Mouse (Mus musculus): ENCODE results near the gene Dnaaf5. TPM values are rescaled to one million over a fixed set of nuclear protein-coding genes. Genes with fewer than 3 reads are reported as not detected.

Gene Dnaaf5
- polyA plus RNA-seq, 1 experiment from 2014 or later: 7.9 TPM

- Histone ChIP-seq H3K36me3 (ENCODE audit: control insufficient read depth, insufficient read depth, low read length) (peaks cover 35% of the 10 kb centered on the region), H3K9ac (ENCODE audit: low read length) (no peak overlapping the region), H3K27me3 (replicated peaks; ENCODE audit: control insufficient read depth, insufficient read depth, low read length) (no peaks in the 10 kb centered on the region), H3K4me1 (replicated peaks; ENCODE audit: control insufficient read depth, insufficient read depth, low read length) (0 out of 2 replicates have a peak, but pooled peaks cover 2% of the 10 kb centered on the region), H3K4me3 (ENCODE audit: low read depth, low read length) (no peak overlapping the region), H3K4me2 (ENCODE audit: low read length) (no peak overlapping the region), H3K9me3 (ENCODE audit: control insufficient read depth, low read length) (no peaks in the 10 kb centered on the region), H3K27ac (ENCODE audit: low read depth) (no peak overlapping the region)
- DNase-seq (ENCODE audit: low spot score) (no peak), ATAC-seq (replicated peaks; ENCODE audit: low FRiP score, low TSS enrichment, low read depth) (no peak)
- WGBS: 83% methylated on average over 3 of the region's 3 CpGs
These were observed 66.8 kb downstream of the Dnaaf5 start for GRCm38 (mm10) chr5:139216774-139217173.

DNA sequence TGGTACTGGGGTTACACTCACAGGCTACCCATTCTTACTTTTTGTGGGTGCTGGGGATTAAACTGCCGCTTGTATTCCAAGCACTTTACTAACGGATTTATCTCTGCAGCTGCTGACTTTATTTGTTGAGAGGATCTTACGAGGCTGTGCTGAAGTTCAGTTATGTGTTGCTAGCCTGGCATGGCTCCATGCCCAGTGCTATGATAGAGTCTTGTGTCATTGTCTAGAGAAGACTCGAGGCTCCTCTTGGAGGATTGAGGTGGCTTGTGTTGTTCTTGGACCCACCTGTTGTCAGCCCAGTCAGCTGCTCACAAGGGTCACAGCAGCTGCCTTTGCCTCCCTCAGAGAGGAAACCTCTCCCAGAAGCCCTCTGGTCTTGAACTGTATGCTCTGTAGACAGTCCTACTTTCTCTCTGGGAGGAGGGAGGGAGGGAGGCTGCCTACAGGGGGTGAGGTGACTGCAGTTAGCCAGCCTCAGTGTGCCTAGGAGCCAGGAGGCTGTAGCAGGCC lies 70.0 kb downstream of the Dnaaf5 start:
- Histone ChIP-seq H3K9me3 (ENCODE audit: control insufficient read depth, low read length) (no peaks in the 10 kb centered on the region), H3K27me3 (replicated peaks; ENCODE audit: control insufficient read depth, insufficient read depth, low read length) (no peaks in the 10 kb centered on the region), H3K4me2 (ENCODE audit: low read length) (no peak overlapping the region), H3K9ac (ENCODE audit: low read length) (no peak overlapping the region), H3K4me1 (replicated peaks; ENCODE audit: control insufficient read depth, insufficient read depth, low read length) (no peaks in the 10 kb centered on the region), H3K27ac (ENCODE audit: low read depth) (no peak overlapping the region), H3K4me3 (ENCODE audit: low read depth, low read length) (no peak overlapping the region), H3K36me3 (ENCODE audit: control insufficient read depth, insufficient read depth, low read length) (peaks cover 64% of the 10 kb centered on the region)
- no peak for ATAC-seq (replicated peaks; ENCODE audit: low FRiP score, low TSS enrichment, low read depth)
- 85% methylated on average over 4 of the region's 4 CpGs for WGBS
- no peak for DNase-seq (ENCODE audit: low spot score)

GRCm38 (mm10) chr5:139220610-139221009 lies 70.6 kb downstream of the Dnaaf5 start:
- H3K4me2 ChIP-seq (ENCODE audit: low read length): no peak overlapping the region
- peaks cover 64% of the 10 kb centered on the region for H3K36me3 ChIP-seq (ENCODE audit: control insufficient read depth, insufficient read depth, low read length)
- no peaks in the 10 kb centered on the region for H3K9me3 ChIP-seq (ENCODE audit: control insufficient read depth, low read length)
- DNase-seq (ENCODE audit: low spot score): no peak
- H3K27ac ChIP-seq (ENCODE audit: low read depth): no peak overlapping the region
- H3K27me3 ChIP-seq (replicated peaks; ENCODE audit: control insufficient read depth, insufficient read depth, low read length): no peaks in the 10 kb centered on the region
- 89% methylated on average over 4 of the region's 4 CpGs for WGBS
- no peak overlapping the region for H3K9ac ChIP-seq (ENCODE audit: low read length)
- no peak overlapping the region for H3K4me3 ChIP-seq (ENCODE audit: low read depth, low read length)
- ATAC-seq (replicated peaks; ENCODE audit: low FRiP score, low TSS enrichment, low read depth): no peak
- no peaks in the 10 kb centered on the region for H3K4me1 ChIP-seq (replicated peaks; ENCODE audit: control insufficient read depth, insufficient read depth, low read length)

DNA sequence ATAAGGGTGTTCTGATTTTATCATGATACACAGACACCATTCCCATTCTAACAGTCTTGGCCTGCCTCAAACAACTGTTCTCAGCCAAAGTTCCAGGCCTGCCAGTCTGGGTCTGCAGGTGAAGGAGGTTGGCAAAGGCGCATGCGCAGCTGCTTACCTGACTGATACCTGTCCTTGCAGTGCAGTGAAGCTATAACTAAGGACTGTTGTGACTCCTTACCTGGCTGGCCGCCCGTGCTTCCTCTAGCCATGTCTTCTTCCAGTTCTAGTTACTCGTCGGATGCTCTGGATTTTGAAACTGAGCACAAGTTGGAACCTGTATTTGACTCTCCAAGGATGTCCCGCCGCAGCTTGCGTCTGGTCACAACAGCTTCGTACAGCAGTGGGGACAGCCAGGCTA lies 73.3 kb downstream of the Dnaaf5 start:
- Histone ChIP-seq H3K4me1 (replicated peaks; ENCODE audit: control insufficient read depth, insufficient read depth, low read length) (no peaks in the 10 kb centered on the region), H3K36me3 (ENCODE audit: control insufficient read depth, insufficient read depth, low read length) (peaks cover 76% of the 10 kb centered on the region), H3K4me3 (ENCODE audit: low read depth, low read length) (no peak overlapping the region), H3K4me2 (ENCODE audit: low read length) (no peak overlapping the region), H3K9ac (ENCODE audit: low read length) (no peak overlapping the region), H3K9me3 (ENCODE audit: control insufficient read depth, low read length) (no peaks in the 10 kb centered on the region), H3K27ac (ENCODE audit: low read depth) (no peak overlapping the region), H3K27me3 (replicated peaks; ENCODE audit: control insufficient read depth, insufficient read depth, low read length) (no peaks in the 10 kb centered on the region)
- ATAC-seq (replicated peaks; ENCODE audit: low FRiP score, low TSS enrichment, low read depth): no peak
- no peak for DNase-seq (ENCODE audit: low spot score)
- WGBS: 95% methylated on average over 10 of the region's 10 CpGs

DNA sequence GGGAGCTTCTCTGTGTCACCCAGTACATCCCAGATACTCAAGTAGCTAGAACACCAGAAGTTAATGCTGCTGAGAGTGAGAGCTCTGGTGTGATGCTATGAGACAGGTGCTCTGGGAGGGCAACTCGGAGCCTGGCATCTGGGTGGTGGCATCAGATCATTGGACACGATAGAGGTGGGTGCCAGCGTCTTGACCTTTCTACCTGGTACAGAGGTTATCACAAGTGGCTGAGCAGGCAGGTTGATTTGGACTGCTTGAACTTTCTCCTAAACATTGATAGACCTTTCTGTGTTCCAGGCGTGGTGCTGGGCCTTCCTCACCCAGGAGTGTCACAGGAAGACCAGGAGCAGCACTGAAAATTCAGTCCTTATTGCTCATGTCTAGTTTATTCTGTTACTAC lies 77.2 kb downstream of the Dnaaf5 start:
- 91% methylated on average over 4 of the region's 4 CpGs for WGBS
- H3K27me3 ChIP-seq (replicated peaks; ENCODE audit: control insufficient read depth, insufficient read depth, low read length): no peaks in the 10 kb centered on the region
- H3K4me3 ChIP-seq (ENCODE audit: low read depth, low read length): no peak overlapping the region
- no peaks in the 10 kb centered on the region for H3K9me3 ChIP-seq (ENCODE audit: control insufficient read depth, low read length)
- ATAC-seq (replicated peaks; ENCODE audit: low FRiP score, low TSS enrichment, low read depth): no peak
- H3K9ac ChIP-seq (ENCODE audit: low read length): no peak overlapping the region
- no peak for DNase-seq (ENCODE audit: low spot score)
- peaks cover 96% of the 10 kb centered on the region for H3K36me3 ChIP-seq (ENCODE audit: control insufficient read depth, insufficient read depth, low read length)
- H3K27ac ChIP-seq (ENCODE audit: low read depth): no peak overlapping the region
- no peak overlapping the region for H3K4me2 ChIP-seq (ENCODE audit: low read length)
- H3K4me1 ChIP-seq (replicated peaks; ENCODE audit: control insufficient read depth, insufficient read depth, low read length): no peaks in the 10 kb centered on the region

- H3K36me3 ChIP-seq (ENCODE audit: control insufficient read depth, insufficient read depth, low read length): peaks cover 97% of the 10 kb centered on the region
- H3K4me3 ChIP-seq (ENCODE audit: low read depth, low read length): no peak overlapping the region
- no peak overlapping the region for H3K4me2 ChIP-seq (ENCODE audit: low read length)
- DNase-seq (ENCODE audit: low spot score) (no peak), ATAC-seq (replicated peaks; ENCODE audit: low FRiP score, low TSS enrichment, low read depth) (no peak)
- no peaks in the 10 kb centered on the region for H3K9me3 ChIP-seq (ENCODE audit: control insufficient read depth, low read length)
- no peak overlapping the region for H3K9ac ChIP-seq (ENCODE audit: low read length)
- H3K27me3 ChIP-seq (replicated peaks; ENCODE audit: control insufficient read depth, insufficient read depth, low read length): no peaks in the 10 kb centered on the region
- 92% methylated on average over 2 of the region's 2 CpGs for WGBS
- no peak overlapping the region for H3K27ac ChIP-seq (ENCODE audit: low read depth)
- H3K4me1 ChIP-seq (replicated peaks; ENCODE audit: control insufficient read depth, insufficient read depth, low read length): no peaks in the 10 kb centered on the region
These were observed 77.6 kb downstream of the Dnaaf5 start for GRCm38 (mm10) chr5:139227645-139228044.

DNA sequence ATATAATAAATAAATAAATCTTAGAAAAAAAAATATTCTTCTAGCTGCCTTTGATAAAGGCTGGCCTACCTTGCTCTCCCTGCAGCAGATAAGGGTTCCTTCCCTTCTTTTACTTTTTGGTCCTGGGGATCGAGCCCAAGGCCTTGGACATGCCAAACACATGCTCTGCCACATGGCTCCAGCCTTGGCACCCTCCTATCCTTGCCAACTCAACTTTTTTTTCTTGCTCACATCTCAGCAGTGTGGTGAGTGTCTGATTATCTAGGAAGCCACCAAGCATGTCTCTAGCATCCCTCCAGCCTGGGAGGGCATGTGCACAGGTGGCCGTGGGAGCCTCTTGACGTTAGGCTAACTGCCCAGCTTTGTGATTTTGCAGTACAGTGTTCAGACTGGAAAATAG lies 78.3 kb downstream of the Dnaaf5 start:
- H3K4me1 ChIP-seq (replicated peaks; ENCODE audit: control insufficient read depth, insufficient read depth, low read length): no peaks in the 10 kb centered on the region
- ATAC-seq (replicated peaks; ENCODE audit: low FRiP score, low TSS enrichment, low read depth): no peak
- no peak for DNase-seq (ENCODE audit: low spot score)
- no peaks in the 10 kb centered on the region for H3K9me3 ChIP-seq (ENCODE audit: control insufficient read depth, low read length)
- H3K27ac ChIP-seq (ENCODE audit: low read depth): no peak overlapping the region
- no peak overlapping the region for H3K4me2 ChIP-seq (ENCODE audit: low read length)
- H3K9ac ChIP-seq (ENCODE audit: low read length): no peak overlapping the region
- H3K4me3 ChIP-seq (ENCODE audit: low read depth, low read length): no peak overlapping the region
- H3K27me3 ChIP-seq (replicated peaks; ENCODE audit: control insufficient read depth, insufficient read depth, low read length): no peaks in the 10 kb centered on the region
- WGBS: 88% methylated on average over 3 of the region's 3 CpGs
- peaks cover 97% of the 10 kb centered on the region for H3K36me3 ChIP-seq (ENCODE audit: control insufficient read depth, insufficient read depth, low read length)

GRCm38 (mm10) chr5:139229716-139230115 lies 79.7 kb downstream of the Dnaaf5 start:
- WGBS: 92% methylated on average over 3 of the region's 3 CpGs
- H3K4me1 ChIP-seq (replicated peaks; ENCODE audit: control insufficient read depth, insufficient read depth, low read length): no peaks in the 10 kb centered on the region
- H3K27me3 ChIP-seq (replicated peaks; ENCODE audit: control insufficient read depth, insufficient read depth, low read length): no peaks in the 10 kb centered on the region
- no peak overlapping the region for H3K9ac ChIP-seq (ENCODE audit: low read length)
- no peak overlapping the region for H3K4me2 ChIP-seq (ENCODE audit: low read length)
- ATAC-seq (replicated peaks; ENCODE audit: low FRiP score, low TSS enrichment, low read depth) (no peak), DNase-seq (ENCODE audit: low spot score) (no peak)
- H3K9me3 ChIP-seq (ENCODE audit: control insufficient read depth, low read length): no peaks in the 10 kb centered on the region
- peaks cover 97% of the 10 kb centered on the region for H3K36me3 ChIP-seq (ENCODE audit: control insufficient read depth, insufficient read depth, low read length)
- H3K27ac ChIP-seq (ENCODE audit: low read depth): no peak overlapping the region
- H3K4me3 ChIP-seq (ENCODE audit: low read depth, low read length): no peak overlapping the region

GRCm38 (mm10) chr5:139232083-139232482 lies 82.1 kb downstream of the Dnaaf5 start:
- H3K9me3 ChIP-seq (ENCODE audit: control insufficient read depth, low read length): no peaks in the 10 kb centered on the region
- 89% methylated on average over 3 of the region's 3 CpGs for WGBS
- H3K27ac ChIP-seq (ENCODE audit: low read depth): no peak overlapping the region
- H3K4me1 ChIP-seq (replicated peaks; ENCODE audit: control insufficient read depth, insufficient read depth, low read length): no peaks in the 10 kb centered on the region
- no peak for DNase-seq (ENCODE audit: low spot score)
- no peaks in the 10 kb centered on the region for H3K27me3 ChIP-seq (replicated peaks; ENCODE audit: control insufficient read depth, insufficient read depth, low read length)
- no peak overlapping the region for H3K4me3 ChIP-seq (ENCODE audit: low read depth, low read length)
- peaks cover 95% of the 10 kb centered on the region for H3K36me3 ChIP-seq (ENCODE audit: control insufficient read depth, insufficient read depth, low read length)
- H3K9ac ChIP-seq (ENCODE audit: low read length): no peak overlapping the region
- H3K4me2 ChIP-seq (ENCODE audit: low read length): no peak overlapping the region
- no peak for ATAC-seq (replicated peaks; ENCODE audit: low FRiP score, low TSS enrichment, low read depth)
